ENCODE assay signal across 19 mouse cellular contexts in genomic region chr11:97530069-97530468, GRCm38 (mm10). TPM values are rescaled to one million over a fixed set of nuclear protein-coding genes. Genes with fewer than 3 reads are reported as not detected.
DNase-seq lines count a peak whose midpoint lies in the region; TF ChIP-seq lines count a peak whose summit lies in the region.
"Had no signal": no experiment of that assay in that cellular context is flagged by ENCODE, and none has a peak within 500 bp of the region (broad histone marks: within the 10 kb centered on the region; RNA-seq: fewer than 3 reads in every experiment).

No protein-coding gene starts in this region.

- no peaks in the 10 kb centered on the region for H3K27me3 ChIP-seq in cerebellum, adult 2 months (ENCODE audit: control insufficient read depth, insufficient read depth, low read length)

- H3K4me1 ChIP-seq in cerebellum, adult 2 months (ENCODE audit: control insufficient read depth, insufficient read depth, low read length) = peaks cover 67% of the 10 kb centered on the region

- DNase-seq in cerebellum, adult 11-12 months = peak; percentile 56
- no peak for DNase-seq in cerebellum, postnatal 14 days
- no peak for DNase-seq in cerebellum, adult 2 months
- no peak for DNase-seq in cerebellum, adult 9-10 months
- DNase-seq in cerebellum, adult 9-11 months = peak; percentile 58
- no peak for DNase-seq in cerebellum, adult 18-20 months
- DNase-seq: adrenal gland, adult 2 months; adrenal gland, adult 8-10 months; adrenal gland, postnatal 10 days; adrenal gland, postnatal 14 days; adrenal gland, postnatal 25 days; adrenal gland, postnatal 36 days; B cell, adult 2 months; cerebellum, adult 11 months; cerebellum, adult 8-10 months; cerebellum, postnatal 10 days had no signal

- TF ChIP-seq CTCF in cerebellum, adult 2 months (IDR thresholded peaks at IDR 0.05; ENCODE audit: borderline replicate concordance, insufficient read depth, low read depth, low read length) = no peak

- TF ChIP-seq POLR2A in cerebellum, adult 2 months (IDR thresholded peaks at IDR 0.05; ENCODE audit: borderline replicate concordance, insufficient read depth, low read length) = no peak

- peak overlapping the region; percentile 21; the same call in 1 of the 2 replicates for H3K27ac ChIP-seq in cerebellum, adult 2 months (ENCODE audit: insufficient read depth, low read length)

- H3K4me3 ChIP-seq in cerebellum, adult 2 months (replicated peaks; ENCODE audit: insufficient read depth, low read depth, low read length) = no peak overlapping the region

- WGBS in cerebellum, adult 2 months = 48% methylated on average over 6 of the region's 6 CpGs

RNA-seq across cellular contexts. Expression of gene 4933428G20Rik, which starts 29.9 kb away (rescaled TPM):
- polyA plus RNA-seq in cerebellum, adult 2 months (2012; rRNA removed) = not detected in 2 replicates
- polyA plus RNA-seq: activated CD4-positive, CD25-positive, alpha-beta regulatory T cell, adult 4 months; CD4-positive, CD25-positive, alpha-beta regulatory T cell, adult 4 months; G1E had no signal

RNA-seq across cellular contexts. Expression of gene Srcin1, which starts 45.9 kb away (rescaled TPM):
- 127 and 142 TPM in 2 replicates for polyA plus RNA-seq in cerebellum, adult 2 months (2012; rRNA removed)
- polyA plus RNA-seq: activated CD4-positive, CD25-positive, alpha-beta regulatory T cell, adult 4 months; CD4-positive, CD25-positive, alpha-beta regulatory T cell, adult 4 months had no signal

Comparison
In these comparisons a context has a peak if more than half of its experiments do, and no peak if none do; other contexts are left out.
1. DNase-seq: peak in cerebellum, adult 11-12 months (single experiment) and cerebellum, adult 9-11 months (single experiment); none in cerebellum, postnatal 14 days (0 of 2), cerebellum, adult 2 months (0 of 2), cerebellum, adult 9-10 months (single experiment) and cerebellum, adult 18-20 months (0 of 2).